Mouse (Mus musculus): ENCODE data around the gene Mpst.

The Mpst gene

DNA sequence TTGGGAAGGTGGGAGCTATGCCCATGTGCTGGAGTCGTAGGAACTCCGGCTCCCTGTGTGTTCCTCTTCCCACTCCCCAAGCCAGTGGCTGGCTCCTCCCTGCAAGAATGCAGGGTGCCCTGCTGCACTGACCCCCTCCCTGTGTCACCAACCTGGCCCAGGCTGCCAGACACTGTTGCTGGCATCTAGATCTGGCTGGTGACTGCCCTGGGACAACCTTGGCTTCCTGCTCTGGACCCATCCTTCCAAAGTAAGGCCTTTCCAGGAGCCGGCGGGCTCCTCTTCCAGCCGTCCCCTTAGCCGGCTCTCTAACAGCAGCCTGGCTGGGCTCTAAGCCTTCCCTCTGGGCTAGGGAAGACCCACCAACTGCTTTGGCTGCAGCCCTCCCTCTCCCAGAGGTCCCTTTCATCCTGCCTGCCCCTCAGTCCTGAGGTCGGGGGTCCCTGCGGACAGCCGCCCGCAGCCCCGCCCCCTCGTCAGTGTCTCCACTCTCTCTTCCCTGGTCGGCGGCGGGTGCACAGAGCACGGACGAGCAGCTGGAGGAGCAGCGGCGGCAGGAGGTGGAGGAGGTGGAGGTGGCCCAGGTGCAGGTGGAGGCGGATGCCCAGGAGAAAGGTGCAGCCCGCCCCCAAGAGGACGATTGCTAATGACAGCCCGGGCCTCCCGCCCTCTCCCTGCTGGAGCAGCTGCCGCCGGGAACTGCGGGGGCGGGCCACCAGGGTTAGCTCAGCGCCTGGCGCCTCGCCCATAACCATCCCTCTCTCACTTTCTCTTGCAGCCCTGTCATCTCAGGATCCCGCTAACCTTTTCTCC, 30.4 kb downstream of the Mpst start:
- CTCF ChIA-PET = interaction anchor here (0.5 kb wide), 1 partner anchor 1017 kb away, joined by 3 read pairs; no protein-coding TSS in a partner anchor

GRCm38 (mm10) chr15:78437237-78438017, 31.2 kb downstream of the Mpst start:
- CTCF ChIA-PET = interaction anchor here (0.5 kb wide), 1 partner anchor 1017 kb away, joined by 3 read pairs; no protein-coding TSS in a partner anchor

- CTCF ChIA-PET = interaction anchor here (0.7 kb wide), 1 partner anchor 116 kb away, joined by 21 read pairs; no protein-coding TSS in a partner anchor
Observed at GRCm38 (mm10) chr15:78438018-78438394, 31.8 kb downstream of the Mpst start.

- CTCF ChIA-PET = interaction anchor here (0.7 kb wide), 1 partner anchor 116 kb away, joined by 21 read pairs; no protein-coding TSS in a partner anchor
Observed at GRCm38 (mm10) chr15:78438505-78438904, 32.3 kb downstream of the Mpst start.

DNA sequence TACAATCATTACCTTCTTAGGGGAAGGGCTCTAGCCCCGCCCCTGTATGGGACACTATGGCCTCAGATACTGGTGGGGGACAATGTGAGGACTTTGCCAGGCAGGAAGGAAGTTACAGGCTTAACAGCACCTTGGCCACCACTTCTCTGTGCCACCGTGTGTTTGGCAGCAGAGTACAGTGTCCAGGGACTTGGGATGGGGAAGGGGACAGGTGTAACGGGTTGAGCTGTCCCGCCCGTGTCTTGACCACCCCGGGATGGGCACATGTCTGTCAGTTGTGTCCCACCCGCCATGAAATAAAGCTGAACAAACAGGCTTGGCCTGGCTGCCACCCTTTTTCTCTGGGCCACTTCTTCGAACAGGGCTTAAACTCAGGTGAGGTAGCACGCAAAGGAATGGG, 32.8 kb downstream of the Mpst start:
- CTCF ChIA-PET = interaction anchor here (0.7 kb wide), 1 partner anchor 117 kb away, joined by 21 read pairs; no protein-coding TSS in a partner anchor

- CTCF ChIA-PET = no interaction called here
Observed at GRCm38 (mm10) chr15:78442231-78442630, 36.0 kb downstream of the Mpst start.

GRCm38 (mm10) chr15:78443857-78444256, 37.6 kb downstream of the Mpst start:
- CTCF ChIA-PET = interaction anchor here (0.6 kb wide), 1 partner anchor 325 kb away, joined by 6 read pairs; no protein-coding TSS in a partner anchor

DNA sequence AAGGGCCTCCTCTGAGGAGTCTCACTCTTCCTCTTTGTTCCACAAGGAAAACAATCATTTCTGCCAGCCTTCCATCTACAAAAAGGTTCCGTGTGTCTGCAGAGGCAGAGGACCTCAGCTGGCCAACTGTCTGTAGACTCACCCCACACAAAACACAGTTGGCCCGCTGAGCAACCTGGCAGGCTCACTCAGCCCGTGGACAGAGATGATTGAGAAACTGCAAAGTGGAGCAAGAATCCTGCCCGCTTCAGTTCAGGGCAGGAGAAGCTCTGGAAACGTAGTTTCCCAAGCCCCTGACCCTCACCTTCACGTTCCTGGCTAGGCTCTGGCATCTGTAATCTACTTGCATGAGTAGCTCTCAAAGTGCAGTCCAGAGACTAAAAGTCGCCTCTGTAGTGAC, 40.9 kb downstream of the Mpst start:
- CTCF ChIA-PET = interaction anchor here (0.7 to 1.0 kb wide), 3 partner anchors 82 to 191 kb away, joined by 3 read pairs; no protein-coding TSS in a partner anchor

- CTCF ChIA-PET = interaction anchor here (0.6 to 1.0 kb wide), 4 partner anchors 81 to 138 kb away, joined by 3 read pairs; no protein-coding TSS in a partner anchor
Observed at GRCm38 (mm10) chr15:78447746-78448535, 41.7 kb downstream of the Mpst start.

DNA sequence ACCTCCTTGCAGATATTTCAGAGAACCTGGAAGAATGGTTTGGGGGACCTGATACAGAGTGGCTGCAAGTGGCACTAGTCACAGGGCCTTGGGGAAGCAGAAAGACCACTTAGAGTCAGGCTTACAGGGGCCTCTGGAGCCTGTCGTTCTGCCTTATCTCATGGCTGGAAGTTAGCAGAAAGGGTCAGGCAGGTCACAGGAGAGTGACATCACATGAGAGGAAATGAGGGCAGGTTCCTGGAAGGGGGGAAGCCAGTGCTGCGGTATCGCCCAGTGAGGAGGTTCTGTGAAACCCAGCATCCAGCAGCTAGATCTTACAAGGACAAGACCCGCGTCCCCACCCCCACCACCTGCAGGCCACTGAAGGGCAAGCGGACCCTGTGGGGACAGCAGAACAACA, 42.9 kb downstream of the Mpst start:
- CTCF ChIA-PET = interaction anchor here (0.6 to 0.7 kb wide), 2 partner anchors 85 to 473 kb away, joined by 4 to 9 read pairs; no protein-coding TSS in a partner anchor

GRCm38 (mm10) chr15:78449694-78450418, 43.6 kb downstream of the Mpst start:
- CTCF ChIA-PET = interaction anchor here (0.6 to 0.7 kb wide), 3 partner anchors 274 to 571 kb away, joined by 4 to 9 read pairs (median 4); no protein-coding TSS in a partner anchor

DNA sequence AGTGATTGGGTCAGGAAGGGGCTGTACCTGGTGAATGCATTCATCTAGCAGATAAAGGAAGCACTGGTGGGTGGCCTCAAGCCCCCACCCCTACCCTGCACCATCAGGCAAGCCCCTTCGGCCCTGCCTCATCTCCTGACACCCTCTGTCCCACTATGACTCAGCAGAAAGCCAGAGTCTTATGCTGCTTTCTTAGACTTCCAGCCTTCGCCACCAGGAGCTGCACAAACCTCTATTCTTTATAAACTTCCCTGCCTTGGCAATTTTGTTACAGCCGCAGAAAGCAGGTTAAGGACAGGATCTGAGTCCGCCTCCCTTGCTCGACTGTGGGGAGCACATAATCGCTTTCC, 44.2 kb downstream of the Mpst start:
- CTCF ChIA-PET = interaction anchor here (0.6 kb wide), 2 partner anchors 275 to 571 kb away, joined by 4 read pairs; no protein-coding TSS in a partner anchor

GRCm38 (mm10) chr15:78451201-78451600, 45.0 kb downstream of the Mpst start:
- CTCF ChIA-PET = no interaction called here

GRCm38 (mm10) chr15:78452929-78453328, 46.7 kb downstream of the Mpst start:
- CTCF ChIA-PET = interaction anchor here (0.6 kb wide), 1 partner anchor 183 kb away, joined by 9 read pairs; no protein-coding TSS in a partner anchor

DNA sequence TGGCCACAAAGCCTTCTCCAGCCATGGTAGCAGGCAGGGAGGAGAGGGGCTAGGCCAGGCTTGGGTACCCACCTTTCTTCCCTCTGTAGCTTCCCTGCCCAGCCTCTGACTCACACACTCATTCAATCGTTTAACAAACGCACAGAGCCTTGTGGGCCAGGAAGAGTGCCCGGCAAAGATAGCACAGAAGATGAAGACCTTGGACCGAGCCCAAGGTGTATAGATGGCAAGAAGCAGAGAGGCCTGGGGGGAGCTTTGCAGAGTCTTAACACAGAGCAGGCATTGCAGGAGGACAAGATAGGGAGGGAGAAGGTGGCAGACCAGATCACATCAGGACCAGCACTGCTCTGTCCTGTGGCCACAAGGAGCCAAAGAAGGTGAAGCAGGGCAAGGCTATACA, 49.0 kb downstream of the Mpst start:
- CTCF ChIA-PET = no interaction called here

- CTCF ChIA-PET = no interaction called here
Observed at GRCm38 (mm10) chr15:78456051-78456450, 49.8 kb downstream of the Mpst start.

DNA sequence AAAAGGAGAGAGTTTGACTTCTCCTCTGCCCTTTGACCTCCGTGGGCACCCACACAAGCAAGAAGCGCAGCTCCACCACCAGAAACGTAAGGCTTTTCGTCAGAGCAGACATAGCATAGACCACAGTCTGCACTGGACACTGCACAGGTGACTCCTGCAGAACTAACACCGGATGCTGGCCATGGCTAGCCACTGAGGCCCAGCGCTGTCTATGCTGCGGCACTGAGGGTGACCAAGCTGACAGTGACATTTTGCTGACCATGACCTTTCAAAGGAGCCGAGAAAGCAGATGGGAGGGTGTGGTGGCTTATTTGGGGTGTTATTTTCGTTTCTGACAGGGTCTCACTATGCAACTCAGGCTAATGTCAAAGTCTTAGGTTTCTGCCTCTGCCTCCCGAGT, 51.0 kb downstream of the Mpst start:
- CTCF ChIA-PET = no interaction called here

DNA sequence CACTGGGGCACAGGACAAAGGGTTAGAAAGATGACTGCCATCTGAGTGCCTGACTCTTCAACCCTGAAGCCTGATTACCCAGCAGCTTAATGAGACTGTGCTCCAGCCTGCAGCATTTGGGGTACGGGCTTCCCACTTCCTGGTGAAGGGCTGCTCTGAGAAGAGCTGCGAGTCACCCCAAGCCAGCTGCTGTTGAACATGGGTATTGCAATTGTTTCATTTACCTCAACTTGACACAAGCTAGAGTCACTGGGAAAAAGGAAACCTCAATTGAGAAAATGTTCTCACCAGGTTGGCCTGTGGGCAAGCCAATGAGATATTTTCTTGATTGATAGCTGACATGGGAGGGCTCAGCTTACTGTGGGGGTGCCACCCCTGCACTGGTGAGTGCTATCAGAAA, 56.8 kb downstream of the Mpst start:
- CTCF ChIA-PET = no interaction called here

Data from spleen, embryonic (tissue).